Mouse (Mus musculus) forebrain, embryonic 12.5 days (tissue): ENCODE data around the gene Atp6v1g2. TPM values are rescaled to one million over a fixed set of nuclear protein-coding genes. Genes with fewer than 3 reads are reported as not detected.
A peak's percentile ranks its signal among the peaks of the same experiment; 100 is the strongest.

Experiments
- ATAC-seq: fragments of 200-750 bp; cut with Nextera tagmentation; 2 replicates; pipeline ENCODE4 v1.8.0; 2017; ENCODE audit warnings: moderate TSS enrichment; ENCODE audit not compliant: low FRiP score
- H3K27ac ChIP-seq: fragments of 300-500 bp; sonication (generic); 2 replicates; pipeline ENCODE4 v1.5.1; 2016; ENCODE audit warnings: mild to moderate bottlenecking
- H3K27me3 ChIP-seq: fragments of 300-500 bp; sonication (generic); 2 replicates; pipeline ENCODE4 v1.6.1; 2016; ENCODE audit warnings: mild to moderate bottlenecking
- H3K36me3 ChIP-seq: fragments of 300-500 bp; sonication (generic); replicated peaks from 2 replicates; pipeline ENCODE4 v1.6.1; 2016; ENCODE audit warnings: mild to moderate bottlenecking
- H3K4me1 ChIP-seq: fragments of 300-500 bp; sonication (generic); 2 replicates; pipeline ENCODE4 v1.6.1; 2016
- H3K4me2 ChIP-seq: fragments of 300-500 bp; sonication (generic); 2 replicates; pipeline ENCODE4 v1.6.1; 2016; ENCODE audit warnings: mild to moderate bottlenecking, moderate library complexity
- H3K4me3 ChIP-seq: fragments of 300-500 bp; sonication (generic); replicated peaks from 2 replicates; pipeline ENCODE4 v1.5.1; 2016; ENCODE audit warnings: mild to moderate bottlenecking
- H3K9ac ChIP-seq: fragments of 300-500 bp; sonication (generic); 2 replicates; pipeline ENCODE4 v1.6.1; 2016; ENCODE audit warnings: mild to moderate bottlenecking
- H3K9me3 ChIP-seq: fragments of 300-500 bp; sonication (generic); 2 replicates; pipeline ENCODE4 v1.6.1; 2016
- WGBS: fragments of 180-500 bp; shearing (Covaris S2); methylation state at CpG from one replicate; pipeline ENCODE4 v1.1.7; 2016; 5-methylcytosine and 5-hydroxymethylcytosine counted together
- polyA plus RNA-seq: library from polyadenylated mRNA; unstranded; fragments of >200 nt; fragmentation: Nextera tagmentation; extraction: Ambion mirVana; gene quantifications from 2 replicates; pipeline ENCODE4 v1.2.1, GENCODE M21; 2016

The Atp6v1g2 gene
- polyA plus RNA-seq, 1 experiment from 2014 or later, result 17.3 TPM

DNA sequence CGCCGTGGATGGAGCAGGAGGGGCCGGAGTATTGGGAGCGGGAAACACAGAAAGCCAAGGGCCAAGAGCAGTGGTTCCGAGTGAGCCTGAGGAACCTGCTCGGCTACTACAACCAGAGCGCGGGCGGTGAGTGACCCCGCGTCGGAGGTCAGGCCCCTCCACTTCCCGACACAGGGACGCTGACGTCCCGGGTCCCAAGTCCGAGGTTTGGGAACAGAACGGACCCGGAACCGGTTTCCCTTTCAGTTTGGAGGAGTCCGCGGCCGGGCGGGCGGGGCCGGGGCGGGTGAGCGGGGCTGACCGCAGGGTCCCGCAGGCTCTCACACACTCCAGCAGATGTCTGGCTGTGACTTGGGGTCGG lies 30.0 kb downstream of the Atp6v1g2 start:
- Histone ChIP-seq H3K9ac (peak overlapping the region; percentile 72), H3K9me3 (no peaks in the 10 kb centered on the region), H3K4me3 (peak overlapping the region; percentile 75), H3K4me1 (peaks cover 9% of the 10 kb centered on the region), H3K36me3 (no peaks in the 10 kb centered on the region), H3K27ac (no peak overlapping the region), H3K4me2 (peak overlapping the region; percentile 96), H3K27me3 (peaks cover 38% of the 10 kb centered on the region)
- 1% methylated on average over 28 of the region's 31 CpGs for WGBS
- ATAC-seq, result 0 out of 2 replicates have a peak, but pooled peaks have one; percentile 18

DNA sequence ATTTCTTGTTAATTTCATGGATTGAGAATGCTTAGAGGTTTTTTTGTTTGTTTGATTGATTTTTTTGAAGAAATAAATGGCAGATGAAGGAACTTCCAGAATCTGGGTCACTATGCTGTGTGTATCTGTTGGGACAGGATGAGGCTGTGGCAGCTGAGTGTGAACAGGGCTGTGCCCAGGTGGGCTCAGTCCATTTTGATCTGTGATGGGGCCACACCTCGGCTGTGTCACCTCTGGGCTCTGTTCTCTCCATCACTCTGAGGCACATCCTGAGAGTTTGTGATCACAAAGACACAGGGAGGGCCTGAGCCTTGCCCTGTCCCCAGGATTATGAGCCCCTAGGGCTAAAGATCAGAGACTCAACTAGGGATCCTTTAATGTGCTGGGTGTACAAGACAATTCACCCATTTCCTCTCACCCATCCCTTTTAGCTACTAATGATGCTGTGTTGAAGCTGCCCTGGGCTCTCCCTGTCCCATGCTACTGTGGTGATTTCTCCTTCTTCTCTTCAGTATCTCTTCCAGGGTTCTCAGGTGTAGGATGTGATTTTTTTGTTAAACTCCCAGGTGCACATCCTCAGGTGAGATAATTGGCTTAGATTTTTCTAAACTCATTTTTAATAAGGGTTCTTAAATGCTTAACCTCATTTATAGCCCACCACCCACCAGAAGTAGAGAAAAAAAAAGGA lies 34.1 kb downstream of the Atp6v1g2 start:
- Histone ChIP-seq H3K4me1 (peaks cover 7% of the 10 kb centered on the region), H3K27me3 (peaks cover 20% of the 10 kb centered on the region), H3K4me2 (no peak overlapping the region), H3K9ac (no peak overlapping the region), H3K4me3 (no peak overlapping the region), H3K36me3 (no peaks in the 10 kb centered on the region), H3K9me3 (no peaks in the 10 kb centered on the region), H3K27ac (no peak overlapping the region)
- 75% methylated on average over 1 of the region's 1 CpGs for WGBS
- ATAC-seq, result no peak

DNA sequence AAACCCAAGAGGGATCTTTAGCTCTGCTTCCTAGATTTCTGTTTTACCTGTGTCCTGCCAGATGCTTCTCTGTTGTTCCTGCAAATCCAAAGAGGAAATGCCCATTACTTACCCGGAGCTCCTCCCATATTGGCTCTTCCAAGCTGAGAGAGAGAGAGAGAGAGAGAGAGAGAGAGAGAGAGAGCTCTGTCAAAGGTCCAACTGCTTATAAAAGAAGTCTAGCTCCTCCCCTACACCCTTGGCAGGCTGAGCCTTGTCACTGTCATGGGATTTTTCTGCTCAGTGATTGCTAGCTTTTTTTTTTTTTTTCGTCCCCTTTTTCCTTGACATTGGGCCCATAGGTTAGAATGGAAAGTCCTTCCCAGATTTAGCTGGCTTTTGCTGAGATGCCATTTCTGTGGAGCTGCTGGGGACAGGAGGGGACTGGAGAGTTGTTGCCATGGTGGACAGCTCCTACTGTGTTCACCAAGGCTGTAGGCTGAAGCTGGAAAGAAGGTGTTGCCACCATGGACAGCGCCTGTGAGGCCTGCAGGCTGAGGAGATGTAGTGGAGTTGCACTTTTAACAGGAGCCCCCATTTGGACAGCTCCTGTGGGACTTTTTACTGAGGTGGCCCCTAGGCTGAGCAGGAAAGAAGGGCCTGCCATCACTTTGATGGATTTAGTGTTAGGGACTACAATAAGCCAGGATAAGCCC lies 36.3 kb downstream of the Atp6v1g2 start:
- Histone ChIP-seq H3K9ac (no peak overlapping the region), H3K4me2 (no peak overlapping the region), H3K4me1 (no peaks in the 10 kb centered on the region), H3K4me3 (no peak overlapping the region), H3K9me3 (no peaks in the 10 kb centered on the region), H3K27ac (no peak overlapping the region), H3K36me3 (no peaks in the 10 kb centered on the region), H3K27me3 (0 out of 2 replicates have a peak, but pooled peaks cover 4% of the 10 kb centered on the region)
- WGBS, result 19% methylated on average over 3 of the region's 3 CpGs
- ATAC-seq, result no peak

DNA sequence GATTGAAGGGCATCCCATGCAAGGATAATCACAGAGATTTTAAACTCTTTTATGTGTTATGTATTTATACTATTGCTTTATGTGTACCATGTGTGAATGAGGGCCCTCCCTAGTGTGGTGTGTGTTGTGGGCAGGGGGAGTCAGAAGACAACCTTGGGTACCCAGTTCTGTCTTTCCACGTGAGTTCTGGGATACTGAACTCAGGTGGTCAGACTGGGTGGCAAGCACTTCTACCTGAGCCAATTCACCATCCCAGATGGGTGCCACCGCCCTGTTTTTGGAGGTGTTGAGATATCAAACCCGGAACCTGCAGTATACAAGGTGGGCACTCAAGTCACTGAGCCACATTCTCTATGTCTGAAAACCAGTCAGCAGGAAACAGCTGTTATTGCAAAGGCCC lies 38.8 kb downstream of the Atp6v1g2 start:
- no peaks in the 10 kb centered on the region for H3K36me3 ChIP-seq
- 73% methylated on average over 3 of the region's 3 CpGs for WGBS
- ATAC-seq, result no peak
- H3K27me3 ChIP-seq, result peaks cover 18% of the 10 kb centered on the region
- H3K4me1 ChIP-seq, result no peaks in the 10 kb centered on the region
- no peaks in the 10 kb centered on the region for H3K9me3 ChIP-seq
- no peak overlapping the region for H3K9ac ChIP-seq
- H3K27ac ChIP-seq, result no peak overlapping the region
- H3K4me2 ChIP-seq, result no peak overlapping the region
- no peak overlapping the region for H3K4me3 ChIP-seq

DNA sequence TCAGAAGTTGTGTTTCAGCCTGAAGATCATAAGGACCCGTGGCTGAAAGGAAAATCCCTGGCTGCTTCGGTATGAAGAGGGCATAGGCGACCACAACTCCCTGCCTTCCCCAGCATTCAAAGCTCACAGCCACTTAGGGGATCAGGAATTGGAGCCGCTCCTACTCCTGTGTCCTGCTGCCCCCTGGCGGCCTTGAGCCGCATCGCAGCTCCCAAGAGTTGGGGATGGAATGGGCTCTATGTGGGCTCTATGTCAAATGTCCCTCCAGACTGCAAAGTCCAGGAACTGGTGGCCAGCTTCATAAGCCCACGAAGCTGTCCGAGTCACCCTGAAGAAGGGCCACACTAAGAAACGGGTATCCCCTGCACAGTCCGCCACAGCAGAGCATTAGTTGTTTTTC lies 41.3 kb downstream of the Atp6v1g2 start:
- Histone ChIP-seq H3K4me1 (no peaks in the 10 kb centered on the region), H3K36me3 (no peaks in the 10 kb centered on the region), H3K9ac (no peak overlapping the region), H3K4me3 (no peak overlapping the region), H3K27me3 (peaks cover 20% of the 10 kb centered on the region), H3K27ac (no peak overlapping the region), H3K4me2 (no peak overlapping the region), H3K9me3 (no peaks in the 10 kb centered on the region)
- peak; percentile 61 for ATAC-seq
- 6% methylated on average over 11 of the region's 11 CpGs for WGBS

DNA sequence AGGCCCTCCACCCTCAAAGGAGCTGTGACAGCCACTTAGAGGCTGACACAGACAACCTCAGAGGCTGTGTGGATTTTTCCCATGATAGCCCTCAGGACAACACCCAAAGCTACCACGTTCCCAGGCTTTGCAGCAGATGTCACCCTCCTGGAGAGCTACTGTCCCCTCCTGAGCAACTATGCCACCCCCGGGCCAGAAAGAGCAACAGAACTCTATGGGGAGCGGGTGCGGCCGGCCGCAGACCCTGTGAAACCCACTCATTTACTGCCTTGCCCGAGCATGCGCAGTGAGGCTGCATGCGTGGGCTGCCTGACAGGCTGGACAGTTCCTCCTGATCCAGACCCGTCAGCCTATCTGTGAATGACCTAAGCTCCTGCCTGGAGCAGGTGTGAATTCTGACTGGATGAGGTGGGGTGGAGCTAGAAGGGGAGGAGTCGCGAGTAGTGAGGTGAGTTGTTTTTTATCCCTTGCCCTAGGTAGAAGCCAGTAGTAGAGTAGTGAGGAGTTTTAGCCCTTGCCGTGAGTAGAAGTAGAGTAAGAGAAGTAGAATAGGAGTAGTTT lies 42.9 kb downstream of the Atp6v1g2 start:
- Histone ChIP-seq H3K36me3 (no peaks in the 10 kb centered on the region), H3K4me1 (no peaks in the 10 kb centered on the region), H3K4me3 (no peak overlapping the region), H3K27ac (no peak overlapping the region), H3K4me2 (no peak overlapping the region), H3K9me3 (no peaks in the 10 kb centered on the region), H3K9ac (peak overlapping the region; percentile 9; the same call in 1 of the 2 replicates), H3K27me3 (peaks cover 20% of the 10 kb centered on the region)
- 27% methylated on average over 13 of the region's 13 CpGs for WGBS
- ATAC-seq, result no peak

DNA sequence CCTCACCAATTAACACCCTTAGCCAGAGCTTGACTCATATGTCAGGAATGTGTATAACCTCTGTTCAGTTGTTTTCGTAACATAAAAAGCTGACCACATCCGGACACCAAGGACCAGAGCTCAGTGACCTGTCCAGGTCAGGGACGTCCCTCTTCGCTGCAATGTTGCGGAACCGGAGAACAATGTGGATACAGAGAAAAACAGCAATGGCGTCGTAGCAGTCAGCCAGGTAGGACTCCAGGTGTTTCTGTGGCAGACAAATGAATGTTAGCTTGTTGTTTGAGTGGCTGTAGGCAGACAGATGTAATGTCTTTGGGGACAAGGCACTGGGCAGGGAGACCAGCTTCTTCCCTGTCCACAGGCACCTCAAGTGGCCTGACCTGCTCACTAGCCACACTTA lies 44.6 kb downstream of the Atp6v1g2 start:
- Histone ChIP-seq H3K9me3 (no peaks in the 10 kb centered on the region), H3K4me3 (no peak overlapping the region), H3K27me3 (peaks cover 20% of the 10 kb centered on the region), H3K4me2 (no peak overlapping the region), H3K36me3 (no peaks in the 10 kb centered on the region), H3K4me1 (no peaks in the 10 kb centered on the region), H3K27ac (no peak overlapping the region), H3K9ac (no peak overlapping the region)
- ATAC-seq, result no peak
- WGBS, result 89% methylated on average over 8 of the region's 8 CpGs

DNA sequence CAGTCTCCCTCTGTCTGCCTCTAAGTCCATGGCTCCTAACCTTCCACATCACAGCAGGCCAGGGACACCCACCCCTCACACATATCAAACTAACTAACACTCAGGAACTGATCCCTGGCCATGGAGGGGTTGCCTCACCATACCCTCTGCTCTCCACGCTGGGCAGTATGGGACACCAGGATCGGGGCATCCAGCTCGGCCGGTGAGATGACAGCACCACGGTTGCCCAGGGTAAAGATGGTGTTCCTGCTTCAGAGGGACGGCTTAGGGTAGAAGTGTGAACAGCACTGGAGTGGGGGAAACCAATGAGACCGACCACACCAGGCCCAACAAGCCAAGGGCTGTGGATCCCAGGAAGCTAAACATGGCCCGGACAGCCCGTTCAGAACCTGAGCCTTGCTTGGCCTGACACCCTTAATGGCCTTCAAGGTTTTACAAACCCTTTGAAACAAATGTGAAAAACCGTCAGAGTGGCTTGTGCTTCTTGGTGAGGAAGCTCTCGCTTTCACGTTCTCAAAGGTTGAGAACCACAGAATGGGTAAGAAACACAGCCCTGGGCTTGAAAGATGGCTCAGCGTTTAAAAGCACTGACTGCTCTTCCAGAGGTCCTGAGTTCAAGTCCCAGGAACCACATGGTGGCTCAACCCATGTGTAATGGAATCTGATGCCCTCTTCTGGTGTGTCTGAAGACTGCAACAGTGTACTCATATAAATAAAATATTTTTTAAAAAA lies 45.7 kb downstream of the Atp6v1g2 start:
- H3K36me3 ChIP-seq, result no peaks in the 10 kb centered on the region
- no peak overlapping the region for H3K4me3 ChIP-seq
- no peak overlapping the region for H3K27ac ChIP-seq
- no peak for ATAC-seq
- peaks cover 21% of the 10 kb centered on the region for H3K27me3 ChIP-seq
- H3K4me2 ChIP-seq, result no peak overlapping the region
- no peaks in the 10 kb centered on the region for H3K4me1 ChIP-seq
- H3K9me3 ChIP-seq, result no peaks in the 10 kb centered on the region
- no peak overlapping the region for H3K9ac ChIP-seq
- 88% methylated on average over 13 of the region's 13 CpGs for WGBS

DNA sequence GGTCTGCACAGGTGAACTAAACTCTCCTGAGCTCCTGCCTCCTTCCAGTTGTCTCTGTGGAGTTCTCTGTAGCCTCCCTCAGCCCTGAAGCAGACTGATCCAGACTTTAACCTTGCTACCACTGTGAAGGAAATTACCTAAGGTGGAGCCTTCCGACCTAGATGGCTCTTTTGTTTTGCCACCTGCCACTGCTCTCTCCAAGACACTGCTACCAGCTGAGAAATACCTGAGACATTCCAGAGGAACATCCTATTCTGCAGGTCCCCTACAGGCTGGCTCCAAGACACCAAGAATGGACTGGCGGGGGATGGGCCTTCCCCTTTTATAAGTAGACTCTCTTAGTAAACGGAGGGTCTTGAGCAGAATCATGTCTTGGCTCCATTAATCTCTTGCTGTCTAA lies 46.8 kb downstream of the Atp6v1g2 start:
- no peak overlapping the region for H3K27ac ChIP-seq
- ATAC-seq, result no peak
- WGBS, result 71% methylated on average over 3 of the region's 3 CpGs

DNA sequence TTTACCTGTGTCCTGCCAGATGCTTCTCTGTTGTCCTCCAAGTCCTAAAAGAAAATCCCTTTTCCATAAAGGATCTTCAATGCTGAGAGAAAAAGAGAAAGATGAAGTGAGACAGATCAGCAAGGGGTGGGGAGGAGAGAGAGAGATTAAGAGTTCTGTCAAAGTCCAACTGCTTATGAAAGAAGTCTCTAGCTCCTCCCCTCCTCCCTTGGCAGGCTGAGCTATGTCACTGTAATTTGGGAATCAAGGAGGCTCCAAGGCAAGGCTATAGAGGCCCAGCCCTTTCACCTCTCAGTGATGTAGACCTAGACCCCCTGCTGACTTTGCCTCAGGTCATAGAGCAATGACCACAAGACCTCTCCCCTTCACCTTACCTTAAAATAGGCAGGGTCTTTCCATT lies 52.0 kb downstream of the Atp6v1g2 start:
- no peak overlapping the region for H3K4me3 ChIP-seq
- no peak for ATAC-seq
- H3K27me3 ChIP-seq, result peaks cover 3% of the 10 kb centered on the region; the same call in 1 of the 2 replicates
- no peaks in the 10 kb centered on the region for H3K4me1 ChIP-seq
- H3K36me3 ChIP-seq, result no peaks in the 10 kb centered on the region
- no peaks in the 10 kb centered on the region for H3K9me3 ChIP-seq
- no peak overlapping the region for H3K4me2 ChIP-seq
- no peak overlapping the region for H3K27ac ChIP-seq
- H3K9ac ChIP-seq, result no peak overlapping the region

More for the DNA sequence above, 46.8 kb downstream of the Atp6v1g2 start:
- peaks cover 20% of the 10 kb centered on the region for H3K27me3 ChIP-seq
- H3K4me1 ChIP-seq, result no peaks in the 10 kb centered on the region
- no peaks in the 10 kb centered on the region for H3K36me3 ChIP-seq
- H3K4me2 ChIP-seq, result no peak overlapping the region
- no peaks in the 10 kb centered on the region for H3K9me3 ChIP-seq
- no peak overlapping the region for H3K9ac ChIP-seq
- no peak overlapping the region for H3K4me3 ChIP-seq
